Mouse (Mus musculus) gastrocnemius, postnatal 25 days (tissue): ENCODE data around the gene Tmem104. TPM values are rescaled to one million over a fixed set of nuclear protein-coding genes. Genes with fewer than 3 reads are reported as not detected.
A peak's percentile ranks its signal among the peaks of the same experiment; 100 is the strongest.

Experiments used
- DNase-seq: peaks from one replicate; pipeline ENCODE4 v3.0.0; 2022
- total RNA-seq, 2 experiments: library from RNA; stranded (reverse); gene quantifications; 1 replicate in 1 of 2; 2 replicates in 1 of 2; pipeline ENCODE4 v1.2.3; 2021

Gene Tmem104
- total RNA-seq, 2 experiments from 2014 or later = 4.1 to 5.8 TPM

GRCm38 (mm10) chr11:115166776-115167175, 20.5 kb upstream of the Tmem104 start:
- no peak for DNase-seq

GRCm38 (mm10) chr11:115167631-115168249, 19.5 kb upstream of the Tmem104 start:
- DNase-seq = no peak

- no peak for DNase-seq
These were observed 17.9 kb upstream of the Tmem104 start for GRCm38 (mm10) chr11:115169430-115169829.

GRCm38 (mm10) chr11:115171125-115171524, 16.2 kb upstream of the Tmem104 start:
- no peak for DNase-seq

GRCm38 (mm10) chr11:115172825-115173287, 14.4 kb upstream of the Tmem104 start:
- no peak for DNase-seq

- DNase-seq = no peak
These were observed 13.5 kb upstream of the Tmem104 start for GRCm38 (mm10) chr11:115173549-115174339.

GRCm38 (mm10) chr11:115176399-115177190, 10.7 kb upstream of the Tmem104 start:
- no peak for DNase-seq

- DNase-seq = no peak
These were observed 9.6 kb upstream of the Tmem104 start for GRCm38 (mm10) chr11:115177559-115178195.

GRCm38 (mm10) chr11:115178766-115179165, 8.5 kb upstream of the Tmem104 start:
- no peak for DNase-seq

GRCm38 (mm10) chr11:115179191-115179590, 8.1 kb upstream of the Tmem104 start:
- DNase-seq = no peak

GRCm38 (mm10) chr11:115179881-115180280, 7.4 kb upstream of the Tmem104 start:
- DNase-seq = no peak

- peak; percentile 59 for DNase-seq
These were observed 5.2 kb upstream of the Tmem104 start for GRCm38 (mm10) chr11:115181913-115182638.

GRCm38 (mm10) chr11:115184973-115185372, 2.3 kb upstream of the Tmem104 start:
- no peak for DNase-seq

- DNase-seq = no peak
These were observed 406 bp downstream of the Tmem104 start, which contains the start of gene Nat9 for GRCm38 (mm10) chr11:115187693-115188092. Gene Nat9 (minus strand): TSS chr11:115187859.

GRCm38 (mm10) chr11:115188539-115189231, 1.4 kb downstream of the Tmem104 start:
- no peak for DNase-seq

GRCm38 (mm10) chr11:115189304-115189703, 2.0 kb downstream of the Tmem104 start:
- DNase-seq = no peak

- DNase-seq = peak; percentile 47
These were observed 4.9 kb downstream of the Tmem104 start for GRCm38 (mm10) chr11:115192180-115192579.

GRCm38 (mm10) chr11:115194693-115195092, 7.4 kb downstream of the Tmem104 start:
- DNase-seq = no peak

- DNase-seq = no peak
These were observed 8.6 kb downstream of the Tmem104 start for GRCm38 (mm10) chr11:115195933-115196332.

- no peak for DNase-seq
These were observed 10.3 kb downstream of the Tmem104 start for GRCm38 (mm10) chr11:115197558-115197957.

- no peak for DNase-seq
These were observed 11.7 kb downstream of the Tmem104 start for GRCm38 (mm10) chr11:115198932-115199384.
